Mouse (Mus musculus) splenic B cell, adult 2 months (primary cell): ENCODE measurements around the gene Gm9936.
A peak's percentile ranks its signal among the peaks of the same experiment; 100 is the strongest.

Experiments used
- DNase-seq: peaks from one replicate; pipeline ENCODE4 v3.0.0-alpha.2; 2011; ENCODE audit warnings: low read depth, low spot score
- H3K27me3 ChIP-seq: 2 replicates; pipeline ENCODE4 v1.6.1; 2012; ENCODE audit warnings: mild to moderate bottlenecking, low read length, moderate library complexity, mixed read lengths; ENCODE audit not compliant: control insufficient read depth, poor library complexity, insufficient read depth, severe bottlenecking
- H3K36me3 ChIP-seq: 2 replicates; pipeline ENCODE4 v1.6.1; 2012; ENCODE audit warnings: mild to moderate bottlenecking, low read length, moderate library complexity, mixed read lengths; ENCODE audit not compliant: control insufficient read depth, poor library complexity, insufficient read depth, severe bottlenecking

The Gm9936 gene

GRCm38 (mm10) chr5:114818124-114818523 lies 40.4 kb downstream of the Gm9936 start:
- DNase-seq: no peak
- Histone ChIP-seq H3K27me3 (no peaks in the 10 kb centered on the region), H3K36me3 (no peaks in the 10 kb centered on the region)

GRCm38 (mm10) chr5:114816599-114816998 lies 41.9 kb downstream of the Gm9936 start:
- no peak for DNase-seq
- Histone ChIP-seq H3K36me3 (no peaks in the 10 kb centered on the region), H3K27me3 (no peaks in the 10 kb centered on the region)

DNA sequence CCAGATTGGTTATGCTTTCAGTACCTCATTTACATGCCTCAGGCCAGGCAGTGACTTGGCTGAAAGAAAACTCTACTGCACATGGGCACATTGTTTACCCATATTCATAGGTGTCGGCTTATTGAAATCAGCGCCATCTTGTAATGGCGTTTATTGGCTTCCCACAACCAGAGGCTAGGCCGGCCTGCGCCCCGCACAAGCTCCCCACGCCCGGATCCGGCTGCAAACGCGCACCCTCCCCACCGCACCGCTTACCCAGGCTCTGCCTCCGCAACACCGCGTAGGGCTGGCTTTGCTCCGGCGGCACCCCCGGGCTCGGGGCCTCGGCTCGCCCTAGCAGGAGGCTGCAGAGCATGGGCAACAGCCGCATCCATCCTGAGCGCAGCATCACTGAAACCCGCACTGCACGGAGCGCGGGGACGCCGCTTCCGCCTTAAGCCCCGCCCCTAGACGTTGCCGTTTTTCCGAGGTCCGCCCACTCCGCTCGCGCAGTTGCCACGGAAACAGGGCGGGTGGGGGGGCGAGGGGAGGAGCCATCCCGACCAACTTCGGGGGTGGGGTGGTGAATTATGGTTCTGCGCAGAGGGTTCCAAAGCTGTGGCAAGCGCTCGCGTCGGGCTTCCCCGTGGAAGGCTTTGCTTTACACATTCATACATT lies 44.8 kb downstream of the Gm9936 start:
- Histone ChIP-seq H3K27me3 (no peaks in the 10 kb centered on the region), H3K36me3 (peaks cover 3% of the 10 kb centered on the region; the same call in 1 of the 2 replicates)
- DNase-seq: peak; percentile 87

GRCm38 (mm10) chr5:114809826-114810225 lies 48.7 kb downstream of the Gm9936 start:
- Histone ChIP-seq H3K36me3 (peaks cover 3% of the 10 kb centered on the region; the same call in 1 of the 2 replicates), H3K27me3 (no peaks in the 10 kb centered on the region)
- no peak for DNase-seq

- Histone ChIP-seq H3K27me3 (no peaks in the 10 kb centered on the region), H3K36me3 (peaks cover 3% of the 10 kb centered on the region; the same call in 1 of the 2 replicates)
- DNase-seq: no peak
These were observed 49.2 kb downstream of the Gm9936 start for GRCm38 (mm10) chr5:114809181-114809756.

DNA sequence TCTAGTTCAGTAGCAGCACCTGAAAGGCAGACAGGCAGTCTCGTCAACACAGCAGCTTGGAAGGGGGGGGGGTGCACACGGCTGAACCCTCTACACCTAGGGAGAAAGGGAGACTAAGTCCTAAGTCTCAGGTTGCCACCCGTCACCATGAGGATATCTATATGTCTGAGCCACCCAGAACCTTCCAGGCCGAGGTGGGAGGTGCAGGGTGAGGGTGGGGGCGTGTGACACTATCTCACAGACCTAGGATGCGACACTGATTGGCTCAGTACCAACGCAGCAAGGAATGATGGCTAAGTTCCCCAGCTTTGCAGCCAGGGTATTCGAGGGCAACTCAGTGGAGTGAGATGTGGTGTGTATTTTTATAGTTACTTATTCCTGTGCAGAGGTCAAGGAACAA lies 50.1 kb downstream of the Gm9936 start:
- DNase-seq: no peak
- Histone ChIP-seq H3K36me3 (peaks cover 3% of the 10 kb centered on the region; the same call in 1 of the 2 replicates), H3K27me3 (no peaks in the 10 kb centered on the region)

- DNase-seq: no peak
- no peaks in the 10 kb centered on the region for H3K27me3 ChIP-seq
- H3K36me3 ChIP-seq: peaks cover 5% of the 10 kb centered on the region; the same call in 1 of the 2 replicates
These were observed 50.6 kb downstream of the Gm9936 start for GRCm38 (mm10) chr5:114807893-114808292.

- Histone ChIP-seq H3K36me3 (peaks cover 5% of the 10 kb centered on the region; the same call in 1 of the 2 replicates), H3K27me3 (no peaks in the 10 kb centered on the region)
- no peak for DNase-seq
These were observed 51.0 kb downstream of the Gm9936 start for GRCm38 (mm10) chr5:114807468-114807867.

- peaks cover 5% of the 10 kb centered on the region; the same call in 1 of the 2 replicates for H3K36me3 ChIP-seq
- no peak for DNase-seq
- no peaks in the 10 kb centered on the region for H3K27me3 ChIP-seq
These were observed 51.4 kb downstream of the Gm9936 start for GRCm38 (mm10) chr5:114807063-114807462.

GRCm38 (mm10) chr5:114806636-114807035 lies 51.8 kb downstream of the Gm9936 start:
- DNase-seq: no peak
- Histone ChIP-seq H3K36me3 (peaks cover 7% of the 10 kb centered on the region), H3K27me3 (no peaks in the 10 kb centered on the region)
